Mouse (Mus musculus) kidney, postnatal 25 days (tissue): ENCODE results near the gene Fkbp1b.
"Not testable (repeated sequence)": the region's sequence is repeated elsewhere in the genome, so short reads cannot be mapped to it uniquely, and the experiment has no call there.

Experiments used
- DNase-seq, 2 experiments: peaks; one replicate each; pipeline ENCODE4 v3.0.0; 2021; ENCODE audit warnings: mixed read lengths in 2 of 2

The Fkbp1b gene

DNA sequence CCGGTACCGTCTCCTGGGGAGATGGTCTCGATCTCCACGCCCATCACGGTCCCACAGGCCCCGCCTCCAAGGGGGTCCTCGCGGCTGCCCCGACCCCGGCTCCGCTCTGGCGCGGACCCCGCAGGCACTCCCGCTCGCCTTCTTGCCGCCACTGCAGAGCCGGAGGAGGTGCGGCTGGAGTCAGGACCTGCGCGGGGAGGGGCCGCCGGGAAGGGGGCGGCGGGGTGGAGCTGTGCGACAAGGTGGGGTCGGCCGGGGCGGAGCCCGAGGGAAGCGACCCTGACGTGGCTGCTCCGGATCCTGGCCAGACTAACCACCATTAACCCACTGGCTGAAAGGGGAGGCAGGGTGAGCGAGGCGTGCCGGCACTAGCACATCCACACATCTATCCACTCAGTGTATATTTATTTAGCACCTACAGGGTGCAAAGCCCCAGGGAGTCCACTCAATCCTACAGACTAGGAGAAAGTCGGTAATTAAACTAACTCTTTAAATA, at the start of gene Fkbp1b:
TSS of gene Fkbp1b (minus strand) at position 200 of the 496 bp plus-strand sequence.
- peak; percentile 58 to 76 for DNase-seq

DNA sequence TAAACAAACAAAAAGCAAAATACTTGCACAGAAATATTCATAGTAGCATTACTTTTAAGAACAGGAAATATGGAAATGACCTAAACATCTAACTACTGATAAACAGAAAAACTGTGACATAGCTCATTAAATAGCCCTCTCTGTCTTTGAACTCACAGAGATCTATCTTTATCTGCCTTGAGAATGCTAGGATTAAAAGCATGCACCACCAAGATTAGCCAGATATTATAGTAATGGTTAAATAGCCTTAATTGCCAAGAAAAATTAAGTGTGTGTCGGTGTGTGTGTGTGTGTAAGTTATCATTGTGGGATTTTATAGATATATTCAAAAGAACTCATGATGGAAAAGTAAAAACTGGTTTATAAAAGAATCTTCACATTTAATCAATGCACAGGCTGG, 48.5 kb upstream of the Fkbp1b start:
- no peak for DNase-seq

DNA sequence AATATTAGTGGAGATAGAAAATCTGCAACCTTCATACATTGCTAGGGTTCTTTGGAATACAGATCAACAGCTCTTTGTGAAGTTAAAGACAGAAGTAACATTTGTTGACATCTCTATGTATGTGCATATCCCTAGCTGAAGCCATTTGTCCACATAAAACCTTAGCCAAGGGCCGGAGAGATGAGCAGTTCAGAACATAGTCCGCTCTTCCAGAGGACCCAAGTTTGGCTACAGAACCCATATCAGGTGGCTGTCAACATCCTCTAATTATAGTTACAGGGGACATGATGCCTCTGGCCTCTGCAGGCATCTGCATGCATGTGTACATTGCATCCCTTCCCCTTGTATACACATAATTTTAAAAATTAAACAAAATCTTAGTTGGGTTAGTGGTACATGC, 47.9 kb upstream of the Fkbp1b start:
- DNase-seq, result no peak

DNA sequence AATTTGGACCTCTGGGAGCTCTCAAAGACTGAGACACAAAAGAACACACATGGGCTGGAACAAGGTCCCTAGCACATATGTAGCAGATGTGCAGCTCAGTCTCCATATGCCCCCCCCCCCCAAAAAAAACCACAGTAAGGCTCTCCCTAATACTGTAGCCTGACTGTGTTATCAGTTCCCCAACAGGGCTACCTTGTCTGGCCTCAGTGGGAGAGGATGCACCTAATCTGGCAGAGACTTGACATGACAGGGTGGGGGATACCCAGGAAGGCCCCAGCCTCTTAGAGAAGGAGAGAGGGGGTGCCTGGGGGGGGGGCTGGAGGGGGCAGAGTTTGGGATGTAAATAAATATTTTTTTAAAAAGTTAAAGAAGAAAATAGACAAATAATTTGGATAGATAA, 47.3 kb upstream of the Fkbp1b start:
- DNase-seq, result no peak

DNA sequence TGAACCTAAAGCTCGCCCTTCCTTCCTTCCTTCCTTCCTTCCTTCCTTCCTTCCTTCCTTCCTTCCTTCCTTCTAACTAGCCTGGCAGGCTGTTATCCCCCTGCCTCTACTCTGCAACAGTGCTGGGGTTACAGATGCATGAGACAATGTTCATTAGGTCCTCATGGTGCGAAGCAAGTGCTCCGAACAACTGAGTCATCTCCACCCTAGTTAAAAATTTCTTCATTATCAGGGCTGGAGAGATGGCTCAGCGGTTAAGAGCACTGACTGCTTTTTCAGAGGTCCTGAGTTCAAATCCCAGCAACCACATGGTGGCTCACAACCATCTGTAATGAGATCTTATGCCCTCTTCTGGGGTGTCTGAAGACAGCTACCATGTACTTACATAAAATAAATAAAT, 45.2 kb upstream of the Fkbp1b start:
- not testable (repeated sequence) for DNase-seq

DNA sequence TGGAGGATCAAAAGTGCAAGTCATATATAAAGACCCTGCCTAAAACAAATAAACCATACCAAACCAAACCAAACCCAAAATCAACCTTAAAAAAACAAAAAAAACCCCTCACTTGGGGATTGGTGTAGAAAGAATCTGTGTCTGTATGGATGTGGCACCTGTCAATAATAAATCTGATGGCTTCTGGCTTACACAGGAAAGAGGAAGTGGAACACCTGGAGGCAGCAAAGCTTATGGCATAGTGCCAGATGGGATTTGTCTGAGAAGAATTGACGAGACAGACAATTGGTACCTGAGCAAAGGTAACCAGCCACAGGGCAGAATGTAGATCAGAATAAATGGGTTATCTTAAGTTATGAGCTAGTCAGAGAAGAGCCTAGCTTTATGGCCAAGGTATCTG, 43.7 kb upstream of the Fkbp1b start:
- no peak for DNase-seq

DNA sequence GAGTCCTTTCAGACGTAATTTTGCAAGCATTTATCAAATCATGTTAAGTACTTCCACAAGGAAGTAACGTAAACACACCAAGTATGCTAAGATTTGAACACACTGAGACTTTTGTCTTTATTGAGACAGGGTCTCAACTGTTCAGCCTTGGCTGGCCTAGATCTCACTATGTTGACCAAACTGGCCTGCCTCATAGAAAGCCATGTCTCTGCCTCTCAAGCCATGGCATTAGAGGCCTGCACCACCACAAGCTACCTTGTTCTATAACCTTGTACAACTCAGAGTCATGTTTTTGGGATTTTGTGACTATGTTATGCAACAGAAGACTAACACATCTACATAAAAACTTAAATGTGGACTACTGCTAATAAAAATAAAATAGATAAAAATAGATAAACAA, 40.7 kb upstream of the Fkbp1b start:
- DNase-seq, result no peak

DNA sequence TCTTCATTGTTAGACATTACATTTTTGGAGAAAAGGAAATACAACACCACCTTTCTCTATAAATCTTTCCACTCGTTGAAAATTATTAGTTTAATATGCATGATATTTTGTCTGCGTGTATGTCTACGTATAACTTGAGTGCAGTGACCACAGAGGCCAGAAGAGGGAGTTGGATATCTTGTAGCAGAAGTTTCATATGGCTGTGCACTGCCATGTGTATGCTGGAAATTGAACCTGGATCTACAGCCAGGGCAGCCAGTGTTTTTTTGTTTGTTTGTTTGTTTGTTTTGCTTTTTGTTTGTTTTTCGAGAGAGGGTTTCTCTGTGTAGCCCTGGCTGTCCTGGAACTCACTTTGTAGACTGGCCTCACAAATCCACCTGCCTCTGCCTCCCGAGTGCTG, 37.7 kb upstream of the Fkbp1b start:
- peak in 1 of 2 experiments; percentile 64 for DNase-seq

DNA sequence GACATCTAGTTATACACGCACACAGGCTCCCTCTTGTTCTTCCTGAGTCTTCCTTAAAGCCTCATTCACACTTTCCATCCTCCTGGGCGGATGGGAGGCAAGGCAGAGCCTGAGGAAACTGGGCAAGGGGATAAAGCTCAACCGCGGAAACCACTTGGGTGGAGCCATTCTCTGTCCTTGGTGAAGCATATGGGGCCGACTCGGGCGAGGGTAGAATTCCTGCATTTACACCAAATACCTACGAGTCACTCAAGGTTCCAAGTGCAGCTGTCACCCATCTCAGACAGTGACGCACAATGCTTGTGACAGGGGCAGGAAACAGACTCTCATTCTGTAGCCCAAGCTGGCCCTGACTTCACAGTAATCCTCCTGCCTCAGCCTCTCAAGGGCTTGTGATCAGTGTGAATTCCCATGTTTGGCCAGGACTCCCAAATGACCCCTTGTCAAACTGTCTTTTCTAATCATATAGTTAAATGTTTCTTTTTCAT, 36.9 kb upstream of the Fkbp1b start:
- no peak for DNase-seq

DNA sequence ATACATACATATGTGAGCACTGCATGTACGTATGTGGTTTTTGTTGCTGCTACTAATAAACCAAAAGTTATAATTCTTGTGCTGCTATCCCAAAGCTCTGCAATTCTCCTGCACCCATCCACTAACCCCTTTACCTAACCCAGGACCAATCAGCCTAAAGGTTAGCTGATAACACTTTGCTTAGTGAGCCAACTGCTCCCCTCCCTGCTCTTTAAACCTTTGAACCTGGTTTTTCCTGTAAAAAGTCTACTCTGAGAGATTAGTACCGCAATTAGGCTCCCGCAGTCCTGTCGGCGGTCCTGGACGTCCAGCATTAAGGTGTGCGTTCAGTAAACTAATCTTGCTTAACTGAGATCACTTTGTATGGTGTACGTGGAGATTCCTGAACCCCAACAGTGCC, 34.2 kb upstream of the Fkbp1b start:
- no peak for DNase-seq

DNA sequence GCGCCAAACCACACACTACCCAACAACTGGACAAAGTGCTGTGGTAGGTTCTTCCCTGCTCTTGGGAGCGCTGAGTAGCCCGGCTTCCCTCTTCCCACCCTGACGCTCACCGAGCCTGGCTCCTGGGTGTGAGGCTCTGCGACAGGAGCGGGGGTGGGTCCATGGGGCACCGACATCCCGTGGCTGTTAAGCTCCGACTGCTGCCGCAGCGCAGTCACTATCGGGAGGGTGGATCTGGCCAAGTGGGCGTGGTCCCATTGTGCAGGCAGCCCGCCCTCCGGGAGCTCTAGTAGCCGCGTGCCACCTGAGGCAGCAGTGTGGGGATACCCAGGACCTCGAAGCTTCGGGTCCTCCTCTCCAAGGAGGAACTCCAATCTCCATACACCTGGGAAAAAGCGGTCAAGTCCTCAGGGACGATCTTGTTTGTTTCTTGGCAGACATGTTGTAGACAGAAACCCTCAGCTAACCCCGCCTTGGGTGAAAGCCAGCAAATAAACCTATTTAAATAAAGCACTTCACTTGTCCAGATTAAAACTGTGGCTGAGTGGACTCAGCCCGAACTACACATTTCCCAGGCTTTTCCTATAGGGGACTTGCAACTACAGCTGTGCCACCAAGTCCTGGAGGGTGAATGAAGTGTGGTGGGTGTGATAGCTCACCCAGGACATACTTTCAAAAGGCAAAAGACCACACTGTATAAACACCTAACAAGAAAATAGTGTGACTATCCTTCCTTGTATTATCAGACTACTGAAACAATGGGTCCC, 33.0 kb upstream of the Fkbp1b start, which contains the start of gene Mfsd2b:
TSS of gene Mfsd2b (minus strand) at position 199 of the 767 bp plus-strand sequence.
- peak; percentile 86 to 89 for DNase-seq

DNA sequence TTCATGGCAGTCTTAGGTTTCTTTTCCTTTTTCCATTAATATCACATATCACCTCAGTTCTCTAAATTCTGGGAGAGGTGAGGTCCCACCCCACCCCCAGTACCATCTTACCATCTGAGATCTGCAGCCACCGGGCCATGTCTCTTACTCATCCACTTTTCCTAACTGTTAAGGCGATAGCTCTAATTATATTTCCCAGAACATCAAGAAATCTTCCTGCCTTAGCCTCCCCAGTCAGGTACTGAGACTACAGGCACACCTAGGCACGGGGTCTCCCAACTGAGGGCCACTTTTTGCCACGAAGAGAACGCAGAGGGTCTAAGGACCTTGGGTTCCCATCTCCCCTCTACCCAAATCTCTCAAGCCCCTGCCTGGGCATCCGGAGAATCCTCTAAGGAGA, 32.1 kb upstream of the Fkbp1b start:
- DNase-seq, result no peak

DNA sequence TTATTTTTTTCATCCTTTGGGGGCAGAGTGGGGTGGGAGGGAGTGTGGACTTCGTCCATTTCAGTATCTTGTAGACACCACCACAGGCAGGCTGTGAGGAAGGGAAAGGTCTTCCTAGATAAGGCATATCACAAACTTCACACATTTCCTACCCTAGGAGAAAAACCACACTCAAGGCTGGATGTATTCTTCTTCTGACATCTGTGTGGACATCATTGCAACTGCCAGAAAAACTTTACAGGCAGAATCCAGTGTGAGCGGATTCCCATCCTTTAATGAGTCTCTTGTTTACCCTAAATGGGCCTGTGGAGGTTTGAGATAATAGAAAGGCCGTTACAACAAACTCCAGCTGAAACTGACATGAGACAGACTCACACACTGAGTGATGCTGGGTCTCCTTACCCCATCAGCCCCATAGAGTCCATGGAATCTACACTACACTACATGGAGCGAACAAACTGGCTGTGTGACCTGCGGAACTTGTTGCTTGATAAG, 31.6 kb upstream of the Fkbp1b start:
- no peak for DNase-seq

DNA sequence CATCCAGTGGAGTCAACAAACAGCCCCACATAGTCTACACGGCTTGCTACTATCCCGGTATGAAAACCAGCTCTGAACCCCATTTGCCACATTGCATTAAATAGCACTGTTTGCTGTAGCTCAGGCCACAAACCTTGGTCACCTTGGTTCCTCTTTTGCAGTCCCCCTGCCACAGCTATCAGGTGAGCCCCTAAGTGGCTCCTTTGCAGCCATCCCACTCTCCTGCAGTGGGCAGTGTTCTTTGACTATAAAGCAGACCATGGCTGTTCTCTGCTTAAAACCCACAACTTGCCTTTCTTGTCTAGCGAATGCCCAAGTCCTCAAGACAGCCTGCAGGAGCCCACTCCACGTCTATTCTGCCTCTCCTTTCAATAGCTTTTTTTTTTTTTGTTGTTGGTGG, 30.9 kb upstream of the Fkbp1b start:
- no peak for DNase-seq

DNA sequence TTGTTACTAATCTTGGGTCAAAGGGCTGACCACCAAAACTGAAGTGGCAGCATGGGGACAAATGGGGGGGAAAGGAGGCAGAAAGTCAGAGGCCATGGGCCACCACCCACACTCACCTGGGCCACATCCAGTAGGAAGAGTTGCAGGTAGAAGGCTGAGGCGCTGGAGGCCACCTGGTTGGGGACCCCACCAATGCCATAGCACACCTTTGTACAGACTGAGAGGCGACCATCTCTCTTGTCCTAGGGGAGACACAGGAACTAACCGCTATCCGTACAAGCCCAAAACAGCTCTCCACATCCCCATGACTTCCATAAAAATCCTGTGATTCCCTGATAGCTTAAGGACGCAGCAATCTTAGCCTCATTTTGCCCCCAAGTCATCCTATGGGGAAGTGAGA, 29.9 kb upstream of the Fkbp1b start:
- DNase-seq, result no peak

DNA sequence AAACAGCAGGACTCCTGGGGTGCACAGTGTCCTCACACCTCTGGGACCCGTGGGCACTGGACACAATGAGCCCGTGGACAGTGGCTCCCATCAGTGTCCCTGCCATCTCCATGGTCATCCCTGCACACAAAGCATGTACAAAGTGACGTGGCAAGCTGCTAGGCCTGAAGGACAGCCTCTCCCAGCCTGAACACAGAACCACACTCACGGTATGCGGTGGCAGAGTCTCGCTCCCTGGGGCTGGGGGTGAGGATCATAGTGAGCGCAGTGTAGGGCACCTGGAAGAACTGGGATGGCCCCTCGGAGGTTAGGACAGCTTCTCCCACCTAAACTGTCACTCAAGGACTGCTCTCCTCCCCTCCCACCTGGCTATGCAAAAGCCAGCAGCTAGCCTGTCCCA, 27.5 kb upstream of the Fkbp1b start:
- DNase-seq, result no peak

DNA sequence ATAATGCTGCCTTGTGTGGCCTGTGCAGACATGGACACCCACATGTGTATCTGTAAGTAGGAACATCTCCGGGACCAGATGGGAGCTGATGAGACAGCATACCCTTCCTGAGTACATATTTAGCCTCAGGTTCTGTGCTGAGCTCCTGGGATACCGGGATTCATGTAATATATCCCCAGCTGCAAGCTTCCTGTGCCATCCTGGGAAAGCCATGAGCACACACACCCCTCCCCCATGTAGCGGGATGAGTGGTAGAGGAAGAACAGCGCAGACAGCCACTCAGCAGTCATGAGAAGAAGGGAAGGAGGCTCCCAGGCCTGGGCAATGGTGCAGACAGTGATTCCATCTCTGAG, 22.9 kb upstream of the Fkbp1b start:
- DNase-seq, result no peak

DNA sequence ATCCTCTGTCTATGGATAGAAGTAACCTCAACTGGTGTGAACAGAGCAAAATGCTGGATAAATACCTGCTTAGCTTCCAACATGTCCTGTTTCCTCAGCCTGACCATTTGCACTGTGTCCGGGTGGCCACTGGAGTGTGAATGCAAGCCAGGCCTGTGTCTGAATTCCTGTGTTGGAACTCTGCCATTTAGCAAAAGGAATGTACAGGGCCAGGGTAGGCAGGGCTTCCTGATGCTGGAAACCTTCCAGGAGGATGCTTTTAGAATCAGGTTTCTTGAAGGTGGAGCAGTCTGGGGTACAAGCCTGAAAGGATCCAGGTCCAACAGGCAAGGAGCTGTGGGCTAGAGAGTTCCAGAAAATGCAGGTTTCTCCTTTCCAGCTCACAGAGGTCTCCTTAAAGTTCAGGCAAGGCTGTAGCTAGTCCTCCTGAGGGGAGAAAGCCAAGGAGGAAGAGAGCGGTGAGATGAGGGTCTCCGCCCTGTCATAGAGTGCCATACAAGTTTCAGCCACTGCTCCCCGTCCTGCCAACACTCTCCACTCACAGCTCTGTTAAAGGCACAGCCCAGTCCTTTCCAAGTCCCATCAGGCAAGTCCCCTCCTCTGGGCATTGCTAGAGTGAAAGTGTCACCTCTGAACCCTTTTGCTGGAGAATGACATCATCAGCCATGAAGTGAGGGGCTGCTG, 22.4 kb upstream of the Fkbp1b start:
- DNase-seq, result peak; percentile 75 to 87

DNA sequence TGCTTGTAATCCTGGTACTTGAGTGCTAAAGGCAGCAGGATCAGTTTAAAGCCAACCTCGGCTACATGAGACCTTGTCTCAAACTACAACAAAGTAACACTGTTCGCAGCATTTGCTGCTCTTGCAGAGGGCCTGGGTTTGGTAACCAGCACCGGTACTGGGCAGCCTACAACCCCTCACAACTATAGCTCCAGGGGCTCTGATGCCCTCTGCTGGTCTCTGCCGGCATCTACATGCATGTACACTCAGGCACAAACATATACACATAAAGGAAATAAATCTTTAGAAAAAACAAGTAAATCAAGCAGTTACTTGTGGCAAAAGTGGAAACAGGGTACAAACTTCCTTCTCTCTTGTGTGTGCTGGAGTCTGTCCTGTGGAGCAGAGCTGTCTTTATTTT, 21.3 kb upstream of the Fkbp1b start:
- no peak for DNase-seq

DNA sequence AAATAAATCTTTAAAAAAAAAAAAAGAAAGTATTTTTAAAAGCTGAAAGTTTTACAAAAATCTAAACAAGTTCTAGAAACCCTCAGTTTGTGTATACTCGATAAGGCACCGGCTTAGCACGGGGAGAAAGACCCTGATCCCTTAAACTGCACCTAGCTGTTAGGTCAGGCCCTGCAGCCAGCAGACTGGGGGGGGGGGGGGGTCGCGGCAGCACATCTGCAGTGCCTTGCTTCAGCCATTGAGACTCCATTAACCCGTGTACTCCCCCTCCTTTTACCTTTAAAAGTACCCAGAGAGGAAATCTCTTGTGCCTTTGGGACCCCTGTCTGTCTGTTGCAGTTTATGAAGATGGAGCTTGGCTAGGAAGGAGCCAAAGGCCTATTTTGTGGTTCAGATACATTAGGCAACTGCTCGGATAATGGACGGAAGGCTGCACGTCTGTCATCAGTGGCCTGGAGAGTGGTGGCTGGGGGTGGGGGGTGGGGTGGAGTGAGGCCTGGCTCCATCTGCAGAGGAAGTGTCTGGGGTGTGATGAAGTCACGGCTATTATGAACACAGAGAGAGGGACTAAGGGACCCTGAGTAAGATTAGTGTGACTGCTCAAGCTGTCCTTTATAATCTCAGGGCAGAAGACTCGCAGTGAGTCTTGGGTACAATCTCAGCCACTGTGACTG, 18.0 kb upstream of the Fkbp1b start:
- DNase-seq, result no peak

DNA sequence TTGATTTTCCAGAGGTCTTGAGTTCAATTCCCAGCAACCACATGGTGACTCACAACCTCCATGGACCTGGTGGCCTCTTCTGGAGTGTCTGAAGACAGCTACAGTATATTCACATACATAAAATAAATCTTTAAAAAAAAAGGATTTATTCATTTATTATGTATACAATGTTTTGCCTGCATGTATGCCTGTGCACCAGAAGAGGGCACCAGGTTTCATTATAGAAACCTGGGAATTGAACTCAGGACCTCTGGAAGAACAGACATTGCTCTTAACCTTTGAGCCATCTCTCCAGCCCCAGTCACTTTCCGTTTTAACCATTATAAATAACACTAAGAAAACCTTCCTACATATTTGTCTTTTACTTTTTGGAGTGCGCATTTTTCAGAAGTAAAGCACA, 15.4 kb upstream of the Fkbp1b start:
- DNase-seq, result no peak

DNA sequence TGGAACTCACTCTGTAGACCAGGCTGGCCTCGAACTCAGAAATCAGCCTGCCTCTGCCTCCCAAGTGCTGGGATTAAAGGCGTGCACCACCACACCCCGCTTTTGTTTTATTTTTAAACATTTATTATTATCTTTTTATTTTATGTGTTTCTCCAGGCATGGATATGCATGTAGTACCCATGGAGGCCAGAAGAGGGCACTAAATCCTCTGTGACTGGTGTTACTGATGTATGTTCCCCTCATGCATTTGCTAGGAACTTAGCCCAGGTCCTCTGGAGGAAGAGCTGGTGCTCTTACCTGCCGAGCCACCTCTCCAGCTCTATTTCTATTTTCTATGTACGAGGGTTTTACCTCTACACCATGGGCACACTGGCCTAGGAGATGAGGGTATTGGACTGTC, 14.8 kb upstream of the Fkbp1b start:
- peak in 1 of 2 experiments; percentile 56 for DNase-seq

DNA sequence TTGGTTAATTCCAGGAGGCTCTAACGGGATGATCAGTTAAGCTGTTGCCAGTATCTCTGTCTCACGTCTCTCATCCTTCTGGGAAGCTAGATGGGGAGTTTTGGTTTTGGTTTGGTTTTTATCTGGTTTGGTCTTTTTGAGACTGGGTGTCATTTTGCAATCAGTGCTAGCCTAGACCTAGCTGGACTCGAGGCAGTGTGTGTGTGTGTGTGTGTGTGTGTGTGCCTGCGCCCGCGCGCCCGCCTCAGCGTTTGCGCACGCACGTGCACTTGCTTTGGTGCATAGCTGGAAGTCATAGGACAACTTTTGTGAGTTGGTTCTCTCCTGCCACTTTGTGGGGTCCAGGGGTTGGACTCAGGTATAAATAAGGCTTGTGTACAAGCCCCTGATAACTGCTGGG, 2.4 kb upstream of the Fkbp1b start:
- peak; percentile 41 to 65 for DNase-seq
